Mouse (Mus musculus) E14TG2a.4 (cell line): ENCODE results near the gene Lrsam1.

Experiments
- CTCF ChIP-seq: conservative IDR thresholded peaks from 2 replicates; pipeline ENCODE4 v1.5.1; 2014; ENCODE audit warnings: low read length
- NANOG ChIP-seq: IDR thresholded peaks from 2 replicates; pipeline ENCODE4 v1.6.1; 2014; ENCODE audit warnings: borderline replicate concordance, low read length, mixed read lengths

DNA sequence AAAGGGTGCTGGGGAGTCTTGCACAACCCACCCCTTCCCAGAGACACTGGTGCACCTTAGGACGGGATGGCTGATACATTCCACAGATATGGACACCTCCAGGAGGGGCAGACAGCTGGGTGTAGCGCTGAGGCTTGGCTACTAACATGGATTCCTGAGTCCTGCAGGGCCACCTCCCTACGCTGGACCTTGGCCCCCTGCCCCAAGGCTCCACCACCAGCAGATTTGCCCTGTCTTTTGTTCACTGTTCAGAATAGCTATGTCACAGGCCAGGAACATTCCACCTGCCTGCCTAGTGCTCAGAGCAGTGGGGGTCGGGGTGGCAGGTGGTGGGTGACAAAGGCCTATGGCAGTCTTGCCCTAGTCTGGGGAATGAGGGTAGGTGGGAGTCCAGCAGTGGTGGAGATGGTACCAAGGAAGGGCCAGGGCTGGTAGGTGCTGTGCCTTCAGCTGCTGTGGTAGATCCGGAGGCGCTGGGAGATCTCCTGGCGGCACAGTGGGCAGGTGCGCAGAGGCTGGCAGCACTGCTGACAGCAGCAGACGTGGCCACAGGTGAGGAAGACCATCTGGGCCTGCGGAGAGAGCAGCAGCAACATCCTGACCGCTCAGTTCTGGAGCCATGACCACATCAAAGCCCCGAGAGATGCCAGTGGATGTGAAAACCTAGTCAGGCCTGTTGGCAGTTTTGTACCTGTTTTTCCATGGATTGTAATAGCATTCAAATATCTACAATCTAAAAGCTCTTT lies 34.9 kb downstream of the Lrsam1 start:
- TF ChIP-seq CTCF (no peak), NANOG (no peak)
